ENCODE assay signal across 13 mouse cellular contexts in genomic region chr16:4875198-4876032, GRCm38 (mm10). TPM values are rescaled to one million over a fixed set of nuclear protein-coding genes. Genes with fewer than 3 reads are reported as not detected.
DNase-seq lines count a peak whose midpoint lies in the region; ATAC-seq and TF ChIP-seq lines count a peak whose summit lies in the region.
"Had no signal": no experiment of that assay in that cellular context is flagged by ENCODE, and none has a peak within 500 bp of the region (broad histone marks: within the 10 kb centered on the region; RNA-seq: fewer than 3 reads in every experiment).

No protein-coding gene starts in this region.

- H3K4me2 ChIP-seq in embryonic facial prominence, embryonic 13.5 days, result no peak overlapping the region
- H3K4me2 ChIP-seq in stomach, embryonic 15.5 days, result no peak overlapping the region
- H3K4me2 ChIP-seq in stomach, postnatal 0 days (replicated peaks; ENCODE audit: low read depth), result no peak overlapping the region
- no peak overlapping the region for H3K4me2 ChIP-seq in stomach, embryonic 16.5 days (ENCODE audit: low read depth, low read length)
- H3K4me2 ChIP-seq: embryonic facial prominence, embryonic 12.5 days had no signal

- H3K4me3 ChIP-seq in embryonic facial prominence, embryonic 13.5 days, result no peak overlapping the region
- H3K4me3 ChIP-seq in embryonic facial prominence, embryonic 10.5 days, result no peak overlapping the region
- H3K4me3 ChIP-seq in kidney, adult 2 months (ENCODE audit: insufficient read depth, low read depth, low read length), result no peak overlapping the region
- H3K4me3 ChIP-seq in stomach, embryonic 15.5 days (replicated peaks), result no peak overlapping the region
- H3K4me3 ChIP-seq in stomach, postnatal 0 days (ENCODE audit: low read depth, low read length), result no peak overlapping the region
- no peak overlapping the region for H3K4me3 ChIP-seq in stomach, embryonic 16.5 days (replicated peaks; ENCODE audit: low read length)
- H3K4me3 ChIP-seq: embryonic facial prominence, embryonic 12.5 days; midbrain, embryonic 10.5 days had no signal

- peaks cover 45% of the 10 kb centered on the region for H3K36me3 ChIP-seq in embryonic facial prominence, embryonic 13.5 days
- peaks cover 53% of the 10 kb centered on the region for H3K36me3 ChIP-seq in embryonic facial prominence, embryonic 10.5 days (replicated peaks)
- H3K36me3 ChIP-seq in kidney, adult 2 months (ENCODE audit: control insufficient read depth, insufficient read depth, low read length), result no peaks in the 10 kb centered on the region
- peaks cover 20% of the 10 kb centered on the region; the same call in 1 of the 2 replicates for H3K36me3 ChIP-seq in stomach, embryonic 15.5 days
- H3K36me3 ChIP-seq in stomach, postnatal 0 days (ENCODE audit: control insufficient read depth, insufficient read depth, low read length), result peaks cover 2% of the 10 kb centered on the region; the same call in 1 of the 2 replicates
- H3K36me3 ChIP-seq in stomach, embryonic 16.5 days (ENCODE audit: control insufficient read depth, insufficient read depth, low read length), result 0 out of 2 replicates have a peak, but pooled peaks cover 7% of the 10 kb centered on the region

- 0 out of 2 replicates have a peak overlapping the region, but pooled peaks have one; percentile 1 for H3K9ac ChIP-seq in embryonic facial prominence, embryonic 13.5 days
- no peak overlapping the region for H3K9ac ChIP-seq in stomach, embryonic 15.5 days
- no peak overlapping the region for H3K9ac ChIP-seq in stomach, postnatal 0 days (ENCODE audit: low read length)
- H3K9ac ChIP-seq in stomach, embryonic 16.5 days (ENCODE audit: low read length), result no peak overlapping the region; the same call in 1 of the 2 replicates
- H3K9ac ChIP-seq: embryonic facial prominence, embryonic 12.5 days had no signal

- H3K9me3 ChIP-seq in embryonic facial prominence, embryonic 13.5 days, result no peaks in the 10 kb centered on the region
- H3K9me3 ChIP-seq in embryonic facial prominence, embryonic 10.5 days, result no peaks in the 10 kb centered on the region
- no peaks in the 10 kb centered on the region for H3K9me3 ChIP-seq in stomach, embryonic 15.5 days
- H3K9me3 ChIP-seq in stomach, postnatal 0 days (ENCODE audit: control insufficient read depth, low read length), result no peaks in the 10 kb centered on the region
- H3K9me3 ChIP-seq in stomach, embryonic 16.5 days (replicated peaks; ENCODE audit: control insufficient read depth, low read length), result no peaks in the 10 kb centered on the region
- H3K9me3 ChIP-seq: embryonic facial prominence, embryonic 12.5 days; midbrain, embryonic 10.5 days had no signal

- no peak for DNase-seq in embryonic facial prominence, embryonic 10.5 days (ENCODE audit: low spot score)
- peak; percentile 20 for DNase-seq in kidney, adult 2 months
- DNase-seq in kidney, postnatal 36 days, result no peak
- DNase-seq in stomach, postnatal 0 days (ENCODE audit: low spot score), result no peak
- DNase-seq in urinary bladder, adult 18-20 months (ENCODE audit: low spot score in 2 of 2), result no peak
- DNase-seq: thymus, postnatal 36 days had no signal

- no peak overlapping the region for H3K27ac ChIP-seq in embryonic facial prominence, embryonic 13.5 days
- no peak overlapping the region for H3K27ac ChIP-seq in embryonic facial prominence, embryonic 10.5 days (replicated peaks)
- H3K27ac ChIP-seq in kidney, adult 2 months (ENCODE audit: insufficient read depth, low read depth, low read length), result no peak overlapping the region
- H3K27ac ChIP-seq in stomach, embryonic 15.5 days, result peak overlapping the region; percentile 44; the same call in 1 of the 2 replicates
- H3K27ac ChIP-seq in stomach, postnatal 0 days (replicated peaks), result no peak overlapping the region
- H3K27ac ChIP-seq in stomach, embryonic 16.5 days (ENCODE audit: low read length), result peak overlapping the region; percentile 49; the same call in 1 of the 2 replicates
- H3K27ac ChIP-seq: embryonic facial prominence, embryonic 12.5 days; midbrain, embryonic 10.5 days had no signal

- 84% methylated on average over 23 of the region's 23 CpGs for WGBS in embryonic facial prominence, embryonic 13.5 days
- WGBS in embryonic facial prominence, embryonic 10.5 days, result 94% methylated on average over 23 of the region's 23 CpGs
- 66% methylated on average over 23 of the region's 23 CpGs for WGBS in kidney, adult 2 months
- WGBS in stomach, embryonic 15.5 days, result 73% methylated on average over 23 of the region's 23 CpGs
- 65% methylated on average over 23 of the region's 23 CpGs for WGBS in stomach, postnatal 0 days
- WGBS in stomach, embryonic 16.5 days, result 71% methylated on average over 23 of the region's 23 CpGs

- no peak for TF ChIP-seq EP300 in stomach, postnatal 0 days (optimal IDR thresholded peaks at IDR 0.05)

- TF ChIP-seq CTCF in kidney, adult 2 months (conservative IDR thresholded peaks at IDR 0.05; ENCODE audit: insufficient read depth, insufficient read length, low read depth, low read length), result no peak
- no peak for TF ChIP-seq CTCF in stomach, postnatal 0 days (IDR thresholded peaks at IDR 0.05; ENCODE audit: low read depth)

- ATAC-seq in embryonic facial prominence, embryonic 13.5 days (ENCODE audit: insufficient number of reproducible peaks, insufficient read depth, low FRiP score, low TSS enrichment, low read depth), result no peak
- ATAC-seq in stomach, embryonic 15.5 days (ENCODE audit: insufficient read depth, low FRiP score, low read depth), result no peak
- ATAC-seq in stomach, postnatal 0 days (ENCODE audit: low FRiP score, low TSS enrichment), result no peak
- no peak for ATAC-seq in stomach, embryonic 16.5 days (ENCODE audit: insufficient read depth, low FRiP score)
- ATAC-seq: forebrain, embryonic 16.5 days had no signal

- peaks cover 31% of the 10 kb centered on the region for H3K4me1 ChIP-seq in embryonic facial prominence, embryonic 13.5 days
- peaks cover 19% of the 10 kb centered on the region for H3K4me1 ChIP-seq in embryonic facial prominence, embryonic 10.5 days
- H3K4me1 ChIP-seq in kidney, adult 2 months (ENCODE audit: control insufficient read depth, insufficient read depth, low read length), result peaks cover 10% of the 10 kb centered on the region
- H3K4me1 ChIP-seq in stomach, embryonic 15.5 days, result peaks cover 35% of the 10 kb centered on the region
- H3K4me1 ChIP-seq in stomach, postnatal 0 days (replicated peaks; ENCODE audit: control insufficient read depth, insufficient read depth), result peaks cover 7% of the 10 kb centered on the region
- H3K4me1 ChIP-seq in stomach, embryonic 16.5 days (ENCODE audit: control insufficient read depth, insufficient read depth, low read length), result peaks cover 24% of the 10 kb centered on the region

- no peak for TF ChIP-seq POLR2A in kidney, adult 2 months (IDR thresholded peaks at IDR 0.05; ENCODE audit: low read depth, low read length)

- no peaks in the 10 kb centered on the region for H3K27me3 ChIP-seq in embryonic facial prominence, embryonic 13.5 days
- H3K27me3 ChIP-seq in embryonic facial prominence, embryonic 10.5 days (replicated peaks; ENCODE audit: low read depth, poor library complexity, severe bottlenecking), result no peaks in the 10 kb centered on the region
- no peaks in the 10 kb centered on the region for H3K27me3 ChIP-seq in kidney, adult 2 months (replicated peaks; ENCODE audit: control insufficient read depth, insufficient read depth, low read length)
- no peaks in the 10 kb centered on the region for H3K27me3 ChIP-seq in stomach, embryonic 15.5 days (replicated peaks)
- H3K27me3 ChIP-seq in stomach, postnatal 0 days (ENCODE audit: control insufficient read depth, insufficient read depth, low read length), result no peaks in the 10 kb centered on the region
- H3K27me3 ChIP-seq in stomach, embryonic 16.5 days (ENCODE audit: control insufficient read depth, insufficient read depth, low read length), result no peaks in the 10 kb centered on the region
- H3K27me3 ChIP-seq: embryonic facial prominence, embryonic 12.5 days had no signal

RNA-seq across cellular contexts. Expression of gene Ubald1, which starts 4.7 kb away (rescaled TPM):
- 40.2 and 41.5 TPM in 2 replicates for polyA plus RNA-seq in embryonic facial prominence, embryonic 13.5 days (2015; fragmentation: Nextera tagmentation; extraction: Ambion mirVana)
- 44.0 and 46.2 TPM in 2 replicates for polyA plus RNA-seq in embryonic facial prominence, embryonic 10.5 days (2016; fragmentation: Nextera tagmentation; extraction: Ambion mirVana)
- polyA plus RNA-seq in kidney, adult 2 months (2012; rRNA removed), result 38.4 and 39.2 TPM in 2 replicates
- polyA plus RNA-seq in stomach, embryonic 15.5 days (2015; fragmentation: Nextera tagmentation; extraction: Ambion mirVana), result 34.9 and 37.7 TPM in 2 replicates
- polyA plus RNA-seq in stomach, postnatal 0 days (2015; fragmentation: Nextera tagmentation; extraction: Ambion mirVana), result 32.1 and 40.0 TPM in 2 replicates
- polyA plus RNA-seq in stomach, embryonic 16.5 days (2015; fragmentation: Nextera tagmentation; extraction: Ambion mirVana), result 31.5 and 36.3 TPM in 2 replicates

RNA-seq across cellular contexts. Expression of gene Mgrn1, which starts 10.6 kb away (rescaled TPM):
- polyA plus RNA-seq in embryonic facial prominence, embryonic 13.5 days (2015; fragmentation: Nextera tagmentation; extraction: Ambion mirVana), result 87.7 and 95.2 TPM in 2 replicates
- 64.9 and 72.0 TPM in 2 replicates for polyA plus RNA-seq in embryonic facial prominence, embryonic 10.5 days (2016; fragmentation: Nextera tagmentation; extraction: Ambion mirVana)
- 197 and 218 TPM in 2 replicates for polyA plus RNA-seq in kidney, adult 2 months (2012; rRNA removed)
- polyA plus RNA-seq in stomach, embryonic 15.5 days (2015; fragmentation: Nextera tagmentation; extraction: Ambion mirVana), result 75.7 and 78.5 TPM in 2 replicates
- 43.0 and 44.0 TPM in 2 replicates for polyA plus RNA-seq in stomach, postnatal 0 days (2015; fragmentation: Nextera tagmentation; extraction: Ambion mirVana)
- 81.1 and 87.7 TPM in 2 replicates for polyA plus RNA-seq in stomach, embryonic 16.5 days (2015; fragmentation: Nextera tagmentation; extraction: Ambion mirVana)

RNA-seq across cellular contexts. Expression of gene 4930562C15Rik, which starts 40.2 kb away (rescaled TPM):
- polyA plus RNA-seq in embryonic facial prominence, embryonic 13.5 days (2015; fragmentation: Nextera tagmentation; extraction: Ambion mirVana), result 0.44 and 0.89 TPM in 2 replicates
- polyA plus RNA-seq in embryonic facial prominence, embryonic 10.5 days (2016; fragmentation: Nextera tagmentation; extraction: Ambion mirVana), result 0.25 and 0.66 TPM in 2 replicates
- polyA plus RNA-seq in kidney, adult 2 months (2012; rRNA removed), result 0.03 TPM in 1 of 2 replicates, not detected in the other
- polyA plus RNA-seq in stomach, embryonic 15.5 days (2015; fragmentation: Nextera tagmentation; extraction: Ambion mirVana), result 0.44 and 0.64 TPM in 2 replicates
- 0.23 and 0.32 TPM in 2 replicates for polyA plus RNA-seq in stomach, postnatal 0 days (2015; fragmentation: Nextera tagmentation; extraction: Ambion mirVana)
- polyA plus RNA-seq in stomach, embryonic 16.5 days (2015; fragmentation: Nextera tagmentation; extraction: Ambion mirVana), result 0.27 and 0.47 TPM in 2 replicates
- polyA plus RNA-seq: small intestine, adult 2 months had no signal

Comparison
In these comparisons a context has a peak if more than half of its experiments do, and no peak if none do; other contexts are left out.
1. H3K27ac ChIP-seq: peak in stomach, embryonic 15.5 days (single experiment) and stomach, embryonic 16.5 days (single experiment); none in embryonic facial prominence, embryonic 13.5 days (single experiment), embryonic facial prominence, embryonic 10.5 days (single experiment), kidney, adult 2 months (single experiment) and stomach, postnatal 0 days (single experiment).